Mouse (Mus musculus): ENCODE results near the gene Hspa8. TPM values are rescaled to one million over a fixed set of nuclear protein-coding genes. Genes with fewer than 3 reads are reported as not detected.

Hspa8 gene
- total and polyA plus RNA-seq, 2 experiments from 2014 or later, result 2,499 to 4,346 TPM

DNA sequence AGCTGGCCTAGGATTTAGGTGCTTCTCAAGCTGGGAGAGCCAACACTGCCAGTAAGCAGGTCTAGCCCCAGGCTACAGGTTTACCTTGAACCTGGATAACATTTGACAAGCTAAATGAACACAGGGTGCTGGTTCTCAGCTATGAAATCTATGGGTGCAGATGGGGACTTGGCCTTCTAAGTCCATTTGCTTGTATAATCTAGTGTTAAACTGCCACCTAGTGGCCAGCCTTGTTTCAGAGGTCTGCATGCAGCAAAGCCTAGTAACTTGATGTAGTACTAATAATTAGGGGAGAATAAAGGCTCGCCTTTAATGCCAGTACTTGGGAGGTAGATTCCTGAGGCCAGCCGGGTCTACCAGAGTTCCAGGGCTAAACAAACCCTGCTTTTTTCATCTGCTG, 4.5 kb downstream of the Hspa8 start:
- ATAC-seq (ENCODE audit: low FRiP score), result no peak
- H3K27ac ChIP-seq (ENCODE audit: low read depth, low read length), result no peak overlapping the region
- H3K4me3 ChIP-seq (ENCODE audit: low read depth, low read length), result no peak overlapping the region

DNA sequence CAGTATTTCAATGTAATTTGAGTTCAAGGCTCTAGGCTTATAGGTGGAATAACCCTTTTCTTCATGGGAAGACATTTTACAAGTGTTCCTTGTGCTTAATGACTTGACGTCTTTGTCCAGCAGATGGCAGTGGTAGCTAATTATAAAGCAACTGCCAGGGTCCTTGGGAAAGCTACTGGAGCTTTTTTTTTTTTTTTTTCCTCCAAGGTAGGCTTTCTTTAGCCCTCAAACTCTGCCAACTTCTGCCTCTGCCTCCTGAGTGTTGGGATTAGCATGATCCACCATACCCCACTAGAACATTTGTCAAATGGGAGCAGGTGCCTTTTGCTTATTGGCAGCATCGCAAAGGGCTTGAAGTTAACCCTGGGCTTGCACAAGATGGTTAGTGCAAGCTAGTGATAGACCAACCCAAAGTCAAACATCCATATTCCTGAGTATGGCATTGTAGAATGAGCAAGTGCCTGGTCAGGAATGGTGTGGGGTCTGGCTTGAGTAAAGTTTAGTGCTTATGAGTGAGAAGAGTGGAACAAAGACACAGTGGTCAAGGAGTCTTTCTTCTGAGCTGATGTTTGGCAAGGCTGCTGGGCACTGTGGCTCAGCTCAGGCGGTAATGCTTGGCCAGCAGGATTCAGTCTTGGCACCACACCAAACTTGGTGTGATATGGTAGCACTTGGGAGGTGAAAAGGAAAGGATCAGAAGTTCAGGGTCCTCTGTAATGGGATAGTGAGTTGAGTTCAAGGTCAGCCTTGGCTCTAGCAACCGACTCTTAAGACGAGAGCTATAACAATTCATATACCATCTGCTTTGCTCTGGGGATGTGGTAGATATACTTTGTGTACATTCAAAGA, 5.9 kb downstream of the Hspa8 start:
- peaks cover 5% of the 10 kb centered on the region; the same call in 1 of the 2 replicates for H3K4me1 ChIP-seq (ENCODE audit: insufficient read depth, low read length)
- WGBS, result 23% methylated on average over 5 of the region's 5 CpGs
- peak; percentile 13; the same call in 1 of the 2 replicates for ATAC-seq (ENCODE audit: low FRiP score)
- no peak overlapping the region for H3K9ac ChIP-seq (replicated peaks; ENCODE audit: low read length, poor library complexity, severe bottlenecking)
- H3K36me3 ChIP-seq (ENCODE audit: insufficient read depth, low read length), result peaks cover 10% of the 10 kb centered on the region; the same call in 1 of the 2 replicates
- H3K9me3 ChIP-seq (ENCODE audit: low read length), result no peaks in the 10 kb centered on the region
- DNase-seq (ENCODE audit: low spot score), result peak; percentile 92
- no peak overlapping the region for H3K4me3 ChIP-seq (ENCODE audit: low read depth, low read length)
- H3K27me3 ChIP-seq (ENCODE audit: insufficient read depth, low read length), result no peaks in the 10 kb centered on the region
- H3K27ac ChIP-seq (ENCODE audit: low read depth, low read length), result peak overlapping the region; percentile 39; the same call in 1 of the 2 replicates
- no peak overlapping the region for H3K4me2 ChIP-seq (ENCODE audit: low read depth, low read length, poor library complexity, severe bottlenecking)
- peak; percentile 76 for TF ChIP-seq CTCF (IDR thresholded peaks at IDR 0.05)

More for the DNA sequence above, 4.5 kb downstream of the Hspa8 start:
- Histone ChIP-seq H3K9me3 (ENCODE audit: low read length) (no peaks in the 10 kb centered on the region), H3K27me3 (ENCODE audit: insufficient read depth, low read length) (no peaks in the 10 kb centered on the region), H3K4me2 (ENCODE audit: low read depth, low read length, poor library complexity, severe bottlenecking) (no peak overlapping the region), H3K9ac (replicated peaks; ENCODE audit: low read length, poor library complexity, severe bottlenecking) (no peak overlapping the region), H3K36me3 (ENCODE audit: insufficient read depth, low read length) (peaks cover 10% of the 10 kb centered on the region; the same call in 1 of the 2 replicates), H3K4me1 (ENCODE audit: insufficient read depth, low read length) (peaks cover 5% of the 10 kb centered on the region; the same call in 1 of the 2 replicates)
- DNase-seq (ENCODE audit: low spot score), result peak; percentile 95
- WGBS, result 21% methylated on average over 2 of the region's 2 CpGs
- peak; percentile 82 for TF ChIP-seq CTCF (IDR thresholded peaks at IDR 0.05)

DNA sequence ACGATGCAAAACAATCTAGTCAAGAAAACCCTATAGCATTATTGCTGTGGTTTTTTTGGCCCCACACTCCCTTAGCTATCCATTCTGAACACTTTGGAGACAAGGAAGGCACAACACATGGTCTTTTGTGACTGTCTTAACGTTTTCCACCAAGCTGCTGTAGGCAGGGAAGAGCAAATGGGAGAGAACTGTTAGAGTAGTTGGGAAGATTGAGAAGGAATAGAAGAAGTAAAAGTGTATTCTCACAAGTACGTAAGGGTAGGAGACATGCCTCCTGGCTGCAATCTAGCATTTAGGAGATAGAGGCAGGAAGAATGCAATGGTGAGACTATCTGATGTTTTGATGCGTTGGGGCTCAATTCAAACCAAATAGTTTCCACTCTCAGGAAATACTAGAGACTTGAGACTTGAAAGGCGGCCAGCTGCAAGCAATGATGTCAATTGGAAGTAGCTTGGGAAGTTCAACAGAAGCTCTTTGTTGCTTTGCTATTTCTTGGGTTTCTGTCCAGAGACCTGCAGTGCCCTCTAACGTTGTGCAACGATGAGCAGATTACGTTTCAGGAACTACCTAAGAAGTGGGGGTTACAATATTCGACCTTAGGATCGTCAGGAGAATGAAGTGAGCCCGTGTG, 6.6 kb downstream of the Hspa8 start:
- WGBS, result 26% methylated on average over 11 of the region's 11 CpGs
- ATAC-seq (ENCODE audit: low FRiP score), result no peak
- Histone ChIP-seq H3K4me3 (ENCODE audit: low read depth, low read length) (no peak overlapping the region), H3K4me1 (ENCODE audit: insufficient read depth, low read length) (peaks cover 5% of the 10 kb centered on the region; the same call in 1 of the 2 replicates), H3K36me3 (ENCODE audit: insufficient read depth, low read length) (peaks cover 10% of the 10 kb centered on the region; the same call in 1 of the 2 replicates), H3K4me2 (ENCODE audit: low read depth, low read length, poor library complexity, severe bottlenecking) (no peak overlapping the region), H3K27ac (ENCODE audit: low read depth, low read length) (peak overlapping the region; percentile 39; the same call in 1 of the 2 replicates), H3K9me3 (ENCODE audit: low read length) (no peaks in the 10 kb centered on the region), H3K9ac (replicated peaks; ENCODE audit: low read length, poor library complexity, severe bottlenecking) (no peak overlapping the region), H3K27me3 (ENCODE audit: insufficient read depth, low read length) (no peaks in the 10 kb centered on the region)
- DNase-seq (ENCODE audit: low spot score), result peak; percentile 49
- peak; percentile 35 for TF ChIP-seq CTCF (IDR thresholded peaks at IDR 0.05)

DNA sequence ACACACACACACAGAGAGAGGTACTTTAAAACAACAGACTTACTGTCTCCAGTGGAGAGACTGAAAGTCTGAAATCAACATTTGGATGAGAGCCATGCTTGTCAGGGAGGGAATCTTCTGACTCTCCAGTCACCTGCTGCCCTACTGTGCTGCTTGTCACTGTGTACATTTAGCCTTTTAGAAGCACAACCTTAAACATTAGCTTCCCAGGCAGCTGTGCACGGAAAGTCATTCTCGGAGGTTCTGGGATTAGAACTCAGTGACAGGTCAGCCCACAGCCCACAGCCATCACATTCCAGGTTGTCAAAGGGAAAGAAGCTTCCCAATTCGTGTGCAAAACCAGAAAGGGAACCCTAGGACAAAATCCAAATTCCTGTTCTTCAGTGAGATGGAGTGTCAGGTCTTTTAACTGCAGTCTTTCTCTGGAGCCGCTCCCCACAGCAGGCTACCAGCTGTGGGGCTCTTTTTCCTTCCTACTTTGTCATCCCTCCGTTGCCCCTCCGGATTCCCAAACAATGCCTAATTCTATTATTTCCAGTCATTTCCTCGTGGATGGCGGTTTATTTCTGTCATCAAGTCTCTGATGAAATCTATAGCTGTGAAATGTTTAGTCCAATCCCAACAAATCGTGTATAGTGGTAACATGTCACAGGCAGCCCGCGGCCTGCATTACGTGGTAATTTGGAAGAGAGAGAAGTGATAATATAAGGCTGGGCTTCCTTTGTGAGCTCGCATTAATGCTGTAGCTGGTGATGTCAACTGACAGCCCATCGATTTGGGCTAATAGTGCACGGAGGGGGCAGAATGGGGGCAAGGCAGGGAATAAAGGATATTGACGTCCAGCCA, 7.5 kb downstream of the Hspa8 start:
- WGBS, result 10% methylated on average over 16 of the region's 16 CpGs
- no peaks in the 10 kb centered on the region for H3K9me3 ChIP-seq (ENCODE audit: low read length)
- no peak for TF ChIP-seq CTCF (IDR thresholded peaks at IDR 0.05)
- H3K9ac ChIP-seq (replicated peaks; ENCODE audit: low read length, poor library complexity, severe bottlenecking), result peak overlapping the region; percentile 46
- peaks cover 5% of the 10 kb centered on the region; the same call in 1 of the 2 replicates for H3K4me1 ChIP-seq (ENCODE audit: insufficient read depth, low read length)
- H3K4me3 ChIP-seq (ENCODE audit: low read depth, low read length), result no peak overlapping the region
- ATAC-seq (ENCODE audit: low FRiP score) (no peak), DNase-seq (ENCODE audit: low spot score) (peak; percentile 33)
- peaks cover 10% of the 10 kb centered on the region; the same call in 1 of the 2 replicates for H3K36me3 ChIP-seq (ENCODE audit: insufficient read depth, low read length)
- peak overlapping the region; percentile 44; the same call in 1 of the 2 replicates for H3K27ac ChIP-seq (ENCODE audit: low read depth, low read length)
- no peak overlapping the region for H3K4me2 ChIP-seq (ENCODE audit: low read depth, low read length, poor library complexity, severe bottlenecking)
- no peaks in the 10 kb centered on the region for H3K27me3 ChIP-seq (ENCODE audit: insufficient read depth, low read length)

DNA sequence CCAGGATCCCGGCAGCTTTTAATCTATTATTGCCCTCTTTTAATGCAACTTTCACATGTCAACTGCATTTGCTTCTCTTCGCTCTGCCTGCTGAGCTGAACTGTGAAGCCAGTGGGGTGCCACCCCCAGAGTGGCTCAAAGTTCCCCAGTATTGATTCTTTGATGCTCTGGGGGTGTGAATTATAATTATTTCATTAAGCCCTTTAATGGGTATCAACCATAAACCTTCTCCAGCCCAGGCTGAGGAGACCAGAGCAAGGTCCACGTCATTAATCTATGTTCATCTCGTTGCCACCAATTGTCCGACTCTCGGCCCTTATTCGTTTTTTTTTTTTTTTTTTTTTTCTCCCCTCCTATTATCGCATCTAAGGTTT, 8.1 kb downstream of the Hspa8 start:
- no peak for ATAC-seq (ENCODE audit: low FRiP score)
- Histone ChIP-seq H3K9ac (replicated peaks; ENCODE audit: low read length, poor library complexity, severe bottlenecking) (peak overlapping the region; percentile 46; the same call in 1 of the 2 replicates), H3K4me2 (ENCODE audit: low read depth, low read length, poor library complexity, severe bottlenecking) (no peak overlapping the region), H3K9me3 (ENCODE audit: low read length) (no peaks in the 10 kb centered on the region), H3K27ac (ENCODE audit: low read depth, low read length) (peak overlapping the region; percentile 44; the same call in 1 of the 2 replicates), H3K4me3 (ENCODE audit: low read depth, low read length) (no peak overlapping the region), H3K27me3 (ENCODE audit: insufficient read depth, low read length) (no peaks in the 10 kb centered on the region), H3K4me1 (ENCODE audit: insufficient read depth, low read length) (peaks cover 5% of the 10 kb centered on the region; the same call in 1 of the 2 replicates), H3K36me3 (ENCODE audit: insufficient read depth, low read length) (peaks cover 10% of the 10 kb centered on the region; the same call in 1 of the 2 replicates)
- DNase-seq (ENCODE audit: low spot score), result no peak
- no peak for TF ChIP-seq CTCF (IDR thresholded peaks at IDR 0.05)
- 22% methylated on average over 8 of the region's 8 CpGs for WGBS
